Mouse (Mus musculus): ENCODE data around the gene Ampd3.

Ampd3 gene

GRCm38 (mm10) chr7:110843916-110844874 lies 76.2 kb downstream of the Ampd3 start, which contains the start of gene Rnf141:
TSS of gene Rnf141 (minus strand) at chr7:110844457.
- DNase-seq, result peak; percentile 96

GRCm38 (mm10) chr7:110847321-110847720 lies 79.3 kb downstream of the Ampd3 start:
- no peak for DNase-seq

GRCm38 (mm10) chr7:110848371-110848770 lies 80.4 kb downstream of the Ampd3 start:
- DNase-seq, result no peak

- DNase-seq, result no peak
These were observed 83.7 kb downstream of the Ampd3 start for GRCm38 (mm10) chr7:110851541-110852203.

- no peak for DNase-seq
These were observed 85.6 kb downstream of the Ampd3 start for GRCm38 (mm10) chr7:110853611-110854010.

GRCm38 (mm10) chr7:110854519-110854918 lies 86.5 kb downstream of the Ampd3 start:
- no peak for DNase-seq

- DNase-seq, result no peak
These were observed 87.0 kb downstream of the Ampd3 start for GRCm38 (mm10) chr7:110854927-110855546.

GRCm38 (mm10) chr7:110855604-110856003 lies 87.6 kb downstream of the Ampd3 start:
- no peak for DNase-seq

- DNase-seq, result no peak
These were observed 92.1 kb downstream of the Ampd3 start for GRCm38 (mm10) chr7:110860129-110860528.
